Mouse (Mus musculus): ENCODE data around the gene Lrrc4c. TPM values are rescaled to one million over a fixed set of nuclear protein-coding genes. Genes with fewer than 3 reads are reported as not detected.

Gene Lrrc4c
- polyA plus RNA-seq, 1 experiment from 2014 or later = 2.3 TPM

GRCm38 (mm10) chr2:97044016-97044415 is 726.0 kb downstream of the Lrrc4c start:
- DNase-seq (ENCODE audit: low spot score) = no peak
- H3K4me2 ChIP-seq (replicated peaks; ENCODE audit: low read depth) = no peak overlapping the region
- H3K9me3 ChIP-seq (ENCODE audit: control insufficient read depth, low read length) = no peaks in the 10 kb centered on the region
- no peak for ATAC-seq (ENCODE audit: low FRiP score, low TSS enrichment)
- no peak for TF ChIP-seq EP300 (optimal IDR thresholded peaks at IDR 0.05)
- TF ChIP-seq CTCF (IDR thresholded peaks at IDR 0.05; ENCODE audit: low read depth) = no peak
- H3K27ac ChIP-seq (replicated peaks) = no peak overlapping the region
- H3K27me3 ChIP-seq (ENCODE audit: control insufficient read depth, insufficient read depth, low read length) = no peaks in the 10 kb centered on the region
- 90% methylated on average over 3 of the region's 3 CpGs for WGBS
- no peak overlapping the region for H3K9ac ChIP-seq (ENCODE audit: low read length)
- H3K4me1 ChIP-seq (replicated peaks; ENCODE audit: control insufficient read depth, insufficient read depth) = no peaks in the 10 kb centered on the region
- H3K36me3 ChIP-seq (ENCODE audit: control insufficient read depth, insufficient read depth, low read length) = no peaks in the 10 kb centered on the region
- no peak overlapping the region for H3K4me3 ChIP-seq (ENCODE audit: low read depth, low read length)

DNA sequence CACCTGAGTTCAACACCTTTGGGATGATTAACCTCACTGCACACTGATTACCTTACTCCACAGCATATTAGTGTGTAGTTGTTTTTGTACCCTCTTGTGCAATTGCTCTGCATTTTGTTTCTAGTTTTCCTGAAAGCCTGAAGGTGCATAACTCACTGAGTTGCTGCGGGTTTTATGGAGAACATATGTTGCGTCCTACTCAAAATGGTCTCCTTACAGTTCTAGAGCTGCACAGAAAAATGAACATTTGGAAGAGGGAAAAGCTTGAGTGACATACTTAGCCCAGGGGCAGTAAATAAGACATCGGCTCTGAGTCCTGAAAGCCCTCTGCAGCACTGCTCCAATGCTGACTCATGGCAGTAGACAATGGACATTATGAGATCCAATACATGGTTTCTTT is 727.7 kb downstream of the Lrrc4c start:
- TF ChIP-seq CTCF (IDR thresholded peaks at IDR 0.05; ENCODE audit: low read depth) = no peak
- no peak for TF ChIP-seq EP300 (optimal IDR thresholded peaks at IDR 0.05)
- H3K36me3 ChIP-seq (ENCODE audit: control insufficient read depth, insufficient read depth, low read length) = no peaks in the 10 kb centered on the region
- H3K27ac ChIP-seq (replicated peaks) = no peak overlapping the region
- H3K9ac ChIP-seq (ENCODE audit: low read length) = no peak overlapping the region
- no peaks in the 10 kb centered on the region for H3K27me3 ChIP-seq (ENCODE audit: control insufficient read depth, insufficient read depth, low read length)
- DNase-seq (ENCODE audit: low spot score) (no peak), ATAC-seq (ENCODE audit: low FRiP score, low TSS enrichment) (no peak)
- H3K9me3 ChIP-seq (ENCODE audit: control insufficient read depth, low read length) = no peaks in the 10 kb centered on the region
- no peak overlapping the region for H3K4me2 ChIP-seq (replicated peaks; ENCODE audit: low read depth)
- no peaks in the 10 kb centered on the region for H3K4me1 ChIP-seq (replicated peaks; ENCODE audit: control insufficient read depth, insufficient read depth)
- WGBS = 87% methylated on average over 3 of the region's 3 CpGs
- H3K4me3 ChIP-seq (ENCODE audit: low read depth, low read length) = no peak overlapping the region

DNA sequence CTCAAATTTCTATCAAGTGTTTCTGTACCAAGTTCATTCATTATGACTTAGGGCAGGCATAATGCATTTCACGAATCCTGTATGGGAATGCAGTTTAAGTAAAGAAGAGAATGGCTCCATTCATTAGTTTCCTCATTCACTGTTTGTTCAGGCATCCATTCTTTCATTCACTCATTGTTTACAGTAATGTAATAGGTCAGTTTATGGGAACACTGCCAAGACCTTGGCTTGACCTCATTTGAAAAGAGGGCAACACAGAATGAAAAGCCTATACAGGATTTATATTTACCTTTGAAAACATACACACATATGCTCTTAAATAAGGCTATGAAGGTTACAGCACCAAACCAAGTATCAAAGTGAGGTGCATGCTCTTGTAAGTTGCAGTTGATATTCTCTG is 762.2 kb downstream of the Lrrc4c start:
- 10% methylated on average over 1 of the region's 1 CpGs for WGBS
- Histone ChIP-seq H3K27ac (replicated peaks) (no peak overlapping the region), H3K4me3 (ENCODE audit: low read depth, low read length) (no peak overlapping the region), H3K4me1 (replicated peaks; ENCODE audit: control insufficient read depth, insufficient read depth) (no peaks in the 10 kb centered on the region), H3K36me3 (ENCODE audit: control insufficient read depth, insufficient read depth, low read length) (no peaks in the 10 kb centered on the region), H3K27me3 (ENCODE audit: control insufficient read depth, insufficient read depth, low read length) (no peaks in the 10 kb centered on the region), H3K9ac (ENCODE audit: low read length) (no peak overlapping the region), H3K9me3 (ENCODE audit: control insufficient read depth, low read length) (no peaks in the 10 kb centered on the region), H3K4me2 (replicated peaks; ENCODE audit: low read depth) (no peak overlapping the region)
- ATAC-seq (ENCODE audit: low FRiP score, low TSS enrichment) (no peak), DNase-seq (ENCODE audit: low spot score) (no peak)
- TF ChIP-seq EP300 (optimal IDR thresholded peaks at IDR 0.05) (no peak), CTCF (IDR thresholded peaks at IDR 0.05; ENCODE audit: low read depth) (no peak)

GRCm38 (mm10) chr2:97097965-97098364 is 780.0 kb downstream of the Lrrc4c start:
- no peaks in the 10 kb centered on the region for H3K4me1 ChIP-seq (replicated peaks; ENCODE audit: control insufficient read depth, insufficient read depth)
- no peak overlapping the region for H3K4me2 ChIP-seq (replicated peaks; ENCODE audit: low read depth)
- WGBS = 29% methylated on average over 3 of the region's 3 CpGs
- no peak overlapping the region for H3K27ac ChIP-seq (replicated peaks)
- TF ChIP-seq EP300 (optimal IDR thresholded peaks at IDR 0.05) (no peak), CTCF (IDR thresholded peaks at IDR 0.05; ENCODE audit: low read depth) (no peak)
- no peak overlapping the region for H3K9ac ChIP-seq (ENCODE audit: low read length)
- H3K36me3 ChIP-seq (ENCODE audit: control insufficient read depth, insufficient read depth, low read length) = no peaks in the 10 kb centered on the region
- no peaks in the 10 kb centered on the region for H3K27me3 ChIP-seq (ENCODE audit: control insufficient read depth, insufficient read depth, low read length)
- H3K9me3 ChIP-seq (ENCODE audit: control insufficient read depth, low read length) = no peaks in the 10 kb centered on the region
- H3K4me3 ChIP-seq (ENCODE audit: low read depth, low read length) = no peak overlapping the region
- no peak for DNase-seq (ENCODE audit: low spot score)
- no peak for ATAC-seq (ENCODE audit: low FRiP score, low TSS enrichment)

- WGBS = 79% methylated on average over 2 of the region's 2 CpGs
- no peak for TF ChIP-seq CTCF (IDR thresholded peaks at IDR 0.05; ENCODE audit: low read depth)
- TF ChIP-seq EP300 (optimal IDR thresholded peaks at IDR 0.05) = no peak
- ATAC-seq (ENCODE audit: low FRiP score, low TSS enrichment) (no peak), DNase-seq (ENCODE audit: low spot score) (no peak)
- no peak overlapping the region for H3K4me2 ChIP-seq (replicated peaks; ENCODE audit: low read depth)
- H3K27me3 ChIP-seq (ENCODE audit: control insufficient read depth, insufficient read depth, low read length) = no peaks in the 10 kb centered on the region
- no peak overlapping the region for H3K27ac ChIP-seq (replicated peaks)
- no peak overlapping the region for H3K4me3 ChIP-seq (ENCODE audit: low read depth, low read length)
- no peak overlapping the region for H3K9ac ChIP-seq (ENCODE audit: low read length)
- no peaks in the 10 kb centered on the region for H3K4me1 ChIP-seq (replicated peaks; ENCODE audit: control insufficient read depth, insufficient read depth)
- H3K9me3 ChIP-seq (ENCODE audit: control insufficient read depth, low read length) = no peaks in the 10 kb centered on the region
- no peaks in the 10 kb centered on the region for H3K36me3 ChIP-seq (ENCODE audit: control insufficient read depth, insufficient read depth, low read length)
These were observed 785.6 kb downstream of the Lrrc4c start for GRCm38 (mm10) chr2:97103398-97104162.

DNA sequence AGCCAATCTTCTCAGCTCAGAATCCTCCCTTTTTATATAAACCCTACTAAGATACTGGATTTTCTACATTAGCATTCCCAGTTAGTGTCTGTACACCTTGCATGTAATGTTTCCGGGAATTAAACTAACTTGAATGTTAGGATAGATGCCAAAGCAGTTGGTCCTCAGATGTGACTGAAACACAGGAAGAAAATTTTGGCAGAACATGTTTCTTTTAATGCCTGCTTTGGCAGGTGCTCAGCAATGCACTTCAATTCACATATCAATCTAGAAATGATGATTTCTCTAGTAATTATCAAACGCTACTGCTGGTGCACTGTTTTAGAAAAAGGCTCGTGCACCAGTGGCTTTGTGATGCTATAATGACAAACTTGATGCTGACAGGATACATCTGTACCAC is 806.3 kb downstream of the Lrrc4c start:
- H3K9me3 ChIP-seq (ENCODE audit: control insufficient read depth, low read length) = no peaks in the 10 kb centered on the region
- no peaks in the 10 kb centered on the region for H3K4me1 ChIP-seq (replicated peaks; ENCODE audit: control insufficient read depth, insufficient read depth)
- no peak overlapping the region for H3K4me3 ChIP-seq (ENCODE audit: low read depth, low read length)
- no peaks in the 10 kb centered on the region for H3K36me3 ChIP-seq (ENCODE audit: control insufficient read depth, insufficient read depth, low read length)
- no peak overlapping the region for H3K4me2 ChIP-seq (replicated peaks; ENCODE audit: low read depth)
- DNase-seq (ENCODE audit: low spot score) (no peak), ATAC-seq (ENCODE audit: low FRiP score, low TSS enrichment) (no peak)
- no peak for TF ChIP-seq CTCF (IDR thresholded peaks at IDR 0.05; ENCODE audit: low read depth)
- no peak for TF ChIP-seq EP300 (optimal IDR thresholded peaks at IDR 0.05)
- H3K9ac ChIP-seq (ENCODE audit: low read length) = no peak overlapping the region
- H3K27me3 ChIP-seq (ENCODE audit: control insufficient read depth, insufficient read depth, low read length) = no peaks in the 10 kb centered on the region
- 62% methylated on average over 3 of the region's 3 CpGs for WGBS
- H3K27ac ChIP-seq (replicated peaks) = no peak overlapping the region
